Mouse (Mus musculus) liver, embryonic 12.5 days (tissue): ENCODE data around the gene Auts2. TPM values are rescaled to one million over a fixed set of nuclear protein-coding genes. Genes with fewer than 3 reads are reported as not detected.
A peak's percentile ranks its signal among the peaks of the same experiment; 100 is the strongest.

ENCODE experiments used
- ATAC-seq: fragments of 200-750 bp; cut with Nextera tagmentation; 2 replicates; pipeline ENCODE4 v1.8.0; 2017; ENCODE audit warnings: moderate number of reproducible peaks, mild to moderate bottlenecking, moderate library complexity
- H3K27ac ChIP-seq: fragments of 300-500 bp; sonication (generic); 2 replicates; pipeline ENCODE4 v1.5.1; 2016; ENCODE audit warnings: mild to moderate bottlenecking
- H3K27me3 ChIP-seq: fragments of 300-500 bp; sonication (generic); replicated peaks from 2 replicates; pipeline ENCODE4 v1.6.1; 2016; ENCODE audit warnings: mild to moderate bottlenecking, moderate library complexity
- H3K36me3 ChIP-seq: fragments of 300-500 bp; sonication (generic); 2 replicates; pipeline ENCODE4 v1.6.1; 2016; ENCODE audit warnings: mild to moderate bottlenecking, moderate library complexity
- H3K4me1 ChIP-seq: fragments of 300-500 bp; sonication (generic); 2 replicates; pipeline ENCODE4 v1.6.1; 2016
- H3K4me2 ChIP-seq: fragments of 300-500 bp; sonication (generic); 2 replicates; pipeline ENCODE4 v1.6.1; 2016; ENCODE audit warnings: mild to moderate bottlenecking, moderate library complexity
- H3K4me3 ChIP-seq: fragments of 300-500 bp; sonication (generic); 2 replicates; pipeline ENCODE4 v1.5.1; 2016; ENCODE audit warnings: mild to moderate bottlenecking, moderate library complexity
- H3K9ac ChIP-seq: fragments of 300-500 bp; sonication (generic); 2 replicates; pipeline ENCODE4 v1.6.1; 2016; ENCODE audit warnings: mild to moderate bottlenecking, moderate library complexity
- H3K9me3 ChIP-seq: fragments of 300-500 bp; sonication (generic); replicated peaks from 2 replicates; pipeline ENCODE4 v1.6.1; 2016; ENCODE audit warnings: mild to moderate bottlenecking, moderate library complexity
- WGBS: fragments of 180-500 bp; shearing (Covaris S2); methylation state at CpG from one replicate; pipeline ENCODE4 v1.1.7; 2016; ENCODE audit not compliant: insufficient replicate concordance; 5-methylcytosine and 5-hydroxymethylcytosine counted together
- polyA plus RNA-seq: library from polyadenylated mRNA; unstranded; fragments of >200 nt; fragmentation: Nextera tagmentation; extraction: Ambion mirVana; gene quantifications from 2 replicates; pipeline ENCODE4 v1.2.1, GENCODE M21; 2016

Auts2 gene
- polyA plus RNA-seq, 1 experiment from 2014 or later, result 4.4 TPM

GRCm38 (mm10) chr5:131836014-131836735, 707.0 kb downstream of the Auts2 start:
- Histone ChIP-seq H3K9me3 (no peaks in the 10 kb centered on the region), H3K36me3 (no peaks in the 10 kb centered on the region), H3K27ac (no peak overlapping the region), H3K4me2 (no peak overlapping the region), H3K27me3 (no peaks in the 10 kb centered on the region), H3K9ac (no peak overlapping the region), H3K4me3 (no peak overlapping the region), H3K4me1 (no peaks in the 10 kb centered on the region)
- 55% methylated on average over 6 of the region's 6 CpGs for WGBS
- no peak for ATAC-seq

GRCm38 (mm10) chr5:131832891-131833876, 710.0 kb downstream of the Auts2 start:
- Histone ChIP-seq H3K36me3 (no peaks in the 10 kb centered on the region), H3K4me3 (no peak overlapping the region), H3K4me1 (no peaks in the 10 kb centered on the region), H3K9me3 (no peaks in the 10 kb centered on the region), H3K27me3 (no peaks in the 10 kb centered on the region), H3K27ac (no peak overlapping the region), H3K9ac (no peak overlapping the region), H3K4me2 (no peak overlapping the region)
- WGBS, result 53% methylated on average over 19 of the region's 19 CpGs
- no peak for ATAC-seq

GRCm38 (mm10) chr5:131830111-131830510, 713.0 kb downstream of the Auts2 start:
- ATAC-seq, result no peak
- no peak overlapping the region for H3K4me3 ChIP-seq
- no peaks in the 10 kb centered on the region for H3K36me3 ChIP-seq
- H3K27me3 ChIP-seq, result no peaks in the 10 kb centered on the region
- H3K27ac ChIP-seq, result no peak overlapping the region
- no peaks in the 10 kb centered on the region for H3K9me3 ChIP-seq
- WGBS, result 71% methylated on average over 6 of the region's 6 CpGs
- no peak overlapping the region for H3K4me2 ChIP-seq
- H3K9ac ChIP-seq, result no peak overlapping the region
- no peaks in the 10 kb centered on the region for H3K4me1 ChIP-seq

GRCm38 (mm10) chr5:131829248-131829647, 713.9 kb downstream of the Auts2 start:
- Histone ChIP-seq H3K9me3 (no peaks in the 10 kb centered on the region), H3K9ac (no peak overlapping the region), H3K27ac (no peak overlapping the region), H3K36me3 (no peaks in the 10 kb centered on the region), H3K4me1 (no peaks in the 10 kb centered on the region), H3K4me2 (no peak overlapping the region), H3K4me3 (no peak overlapping the region), H3K27me3 (no peaks in the 10 kb centered on the region)
- 34% methylated on average over 3 of the region's 3 CpGs for WGBS
- no peak for ATAC-seq

GRCm38 (mm10) chr5:131828607-131829006, 714.5 kb downstream of the Auts2 start:
- Histone ChIP-seq H3K9me3 (no peaks in the 10 kb centered on the region), H3K4me3 (no peak overlapping the region), H3K36me3 (no peaks in the 10 kb centered on the region), H3K27me3 (no peaks in the 10 kb centered on the region), H3K4me2 (no peak overlapping the region), H3K27ac (no peak overlapping the region), H3K4me1 (no peaks in the 10 kb centered on the region), H3K9ac (no peak overlapping the region)
- 68% methylated on average over 2 of the region's 2 CpGs for WGBS
- no peak for ATAC-seq

- Histone ChIP-seq H3K36me3 (no peaks in the 10 kb centered on the region), H3K27me3 (no peaks in the 10 kb centered on the region), H3K9ac (no peak overlapping the region), H3K4me2 (no peak overlapping the region), H3K9me3 (no peaks in the 10 kb centered on the region), H3K4me1 (no peaks in the 10 kb centered on the region), H3K27ac (no peak overlapping the region), H3K4me3 (no peak overlapping the region)
- ATAC-seq, result no peak
- WGBS, result 76% methylated on average over 8 of the region's 8 CpGs
These were observed 716.5 kb downstream of the Auts2 start for GRCm38 (mm10) chr5:131826362-131827261.

- H3K27me3 ChIP-seq, result no peaks in the 10 kb centered on the region
- WGBS, result 55% methylated on average over 3 of the region's 3 CpGs
- no peak overlapping the region for H3K9ac ChIP-seq
- no peak overlapping the region for H3K4me2 ChIP-seq
- H3K36me3 ChIP-seq, result no peaks in the 10 kb centered on the region
- no peaks in the 10 kb centered on the region for H3K9me3 ChIP-seq
- H3K4me1 ChIP-seq, result no peaks in the 10 kb centered on the region
- no peak overlapping the region for H3K4me3 ChIP-seq
- ATAC-seq, result no peak
- H3K27ac ChIP-seq, result no peak overlapping the region
These were observed 717.7 kb downstream of the Auts2 start for GRCm38 (mm10) chr5:131825421-131825820.

- H3K9ac ChIP-seq, result no peak overlapping the region
- no peaks in the 10 kb centered on the region for H3K36me3 ChIP-seq
- no peaks in the 10 kb centered on the region for H3K9me3 ChIP-seq
- H3K4me1 ChIP-seq, result no peaks in the 10 kb centered on the region
- H3K4me3 ChIP-seq, result no peak overlapping the region
- H3K27ac ChIP-seq, result no peak overlapping the region
- ATAC-seq, result no peak
- no peak overlapping the region for H3K4me2 ChIP-seq
- 54% methylated on average over 11 of the region's 11 CpGs for WGBS
- no peaks in the 10 kb centered on the region for H3K27me3 ChIP-seq
These were observed 718.8 kb downstream of the Auts2 start for GRCm38 (mm10) chr5:131824197-131824991.

- Histone ChIP-seq H3K27me3 (no peaks in the 10 kb centered on the region), H3K36me3 (no peaks in the 10 kb centered on the region), H3K4me2 (no peak overlapping the region), H3K9me3 (no peaks in the 10 kb centered on the region), H3K4me1 (no peaks in the 10 kb centered on the region), H3K9ac (no peak overlapping the region), H3K4me3 (no peak overlapping the region), H3K27ac (no peak overlapping the region)
- WGBS, result 67% methylated on average over 4 of the region's 4 CpGs
- no peak for ATAC-seq
These were observed 721.7 kb downstream of the Auts2 start for GRCm38 (mm10) chr5:131821461-131821860.

GRCm38 (mm10) chr5:131819251-131819691, 723.9 kb downstream of the Auts2 start:
- 87% methylated on average over 15 of the region's 15 CpGs for WGBS
- no peak overlapping the region for H3K4me2 ChIP-seq
- peaks cover 18% of the 10 kb centered on the region for H3K4me1 ChIP-seq
- H3K36me3 ChIP-seq, result no peaks in the 10 kb centered on the region
- no peaks in the 10 kb centered on the region for H3K9me3 ChIP-seq
- no peak for ATAC-seq
- no peaks in the 10 kb centered on the region for H3K27me3 ChIP-seq
- no peak overlapping the region for H3K4me3 ChIP-seq
- H3K9ac ChIP-seq, result no peak overlapping the region
- H3K27ac ChIP-seq, result no peak overlapping the region

- Histone ChIP-seq H3K4me2 (no peak overlapping the region), H3K9ac (no peak overlapping the region), H3K36me3 (no peaks in the 10 kb centered on the region), H3K4me1 (peaks cover 42% of the 10 kb centered on the region), H3K4me3 (no peak overlapping the region), H3K9me3 (no peaks in the 10 kb centered on the region), H3K27ac (no peak overlapping the region), H3K27me3 (no peaks in the 10 kb centered on the region)
- 14% methylated on average over 3 of the region's 3 CpGs for WGBS
- ATAC-seq, result peak; percentile 58
These were observed 727.6 kb downstream of the Auts2 start for GRCm38 (mm10) chr5:131815498-131815897.
